Mouse (Mus musculus) 3134 (cell line): ENCODE measurements around the gene Ankrd28.
"Not testable (repeated sequence)": the region's sequence is repeated elsewhere in the genome, so short reads cannot be mapped to it uniquely, and the experiment has no call there.

Experiments
- DNase-seq: peaks from one replicate; pipeline ENCODE4 v3.0.0-alpha.2; 2011; ENCODE audit warnings: low spot score; ENCODE audit not compliant: insufficient read length; ENCODE audit errors: extremely low read depth

Gene Ankrd28

DNA sequence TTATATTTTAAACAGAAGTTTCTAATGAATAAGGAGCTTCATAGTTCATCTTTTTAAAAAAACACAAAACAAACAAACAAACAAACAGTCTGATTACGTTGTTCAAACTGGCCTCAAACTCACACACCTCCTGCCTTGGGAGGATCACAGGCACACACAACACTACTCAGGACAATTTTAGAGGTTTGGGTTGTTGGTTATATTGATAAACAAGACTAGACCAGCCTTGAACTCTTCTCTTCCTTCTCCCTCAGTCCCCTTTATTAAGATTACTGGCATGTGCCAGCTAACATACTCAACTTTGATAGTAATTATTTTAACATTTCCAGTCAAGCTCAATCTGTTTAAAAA, 35.7 kb downstream of the Ankrd28 start:
- DNase-seq: no peak

DNA sequence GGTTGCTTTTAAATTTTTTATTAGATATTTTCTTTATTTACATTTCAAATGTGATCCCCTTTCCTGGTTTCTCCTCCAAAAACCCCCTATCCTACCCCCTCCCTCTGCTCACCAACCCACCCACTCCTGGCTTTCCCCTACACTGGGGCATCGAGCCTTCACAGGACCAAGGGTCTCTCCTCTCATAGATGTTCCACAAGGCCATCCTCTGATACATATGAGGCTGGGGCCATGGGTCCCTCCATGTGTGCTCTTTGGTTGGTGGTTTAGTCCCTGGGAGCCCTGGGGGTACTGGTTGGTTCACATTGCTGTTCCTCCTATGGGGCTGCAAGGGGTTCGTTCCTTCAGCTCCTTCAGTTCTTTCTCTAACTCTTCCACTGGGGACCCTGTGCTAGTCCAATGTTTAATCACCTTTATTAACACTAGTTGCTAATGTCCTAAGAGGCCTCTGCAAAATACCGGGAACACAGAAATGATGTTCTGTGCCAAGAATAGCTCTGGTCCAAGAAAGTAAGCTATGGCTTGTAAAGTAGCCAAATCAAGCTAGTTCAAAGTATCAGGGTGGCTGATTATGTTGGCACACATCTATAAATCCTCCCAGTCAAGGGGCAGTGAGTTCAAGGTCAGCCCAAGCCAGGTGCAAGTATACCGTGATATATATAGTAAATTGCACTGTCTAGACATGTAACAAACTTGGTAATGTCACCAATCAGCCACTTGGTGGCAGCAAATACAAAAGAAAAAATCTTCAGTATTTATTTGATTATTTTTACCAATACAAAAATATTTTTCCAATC, 36.3 kb downstream of the Ankrd28 start:
- DNase-seq: no peak

DNA sequence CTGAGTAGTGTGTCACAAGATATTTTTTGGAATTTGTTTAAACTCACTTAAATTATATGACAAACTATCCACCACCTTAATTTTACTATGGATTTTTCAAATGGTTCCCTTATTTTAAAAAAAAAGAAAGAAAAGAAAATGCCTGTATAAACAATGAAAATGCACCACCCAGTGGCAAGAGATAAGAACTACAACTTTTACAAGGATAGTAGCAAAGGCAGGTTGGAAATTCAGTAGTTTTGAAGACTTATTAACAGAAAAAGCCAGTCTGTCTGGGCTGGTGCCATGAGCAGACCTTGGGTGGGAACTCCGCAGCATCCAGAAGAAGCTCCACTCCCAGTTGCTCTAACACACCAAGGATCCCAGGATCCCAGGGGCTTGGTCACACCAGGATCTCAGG, 39.7 kb downstream of the Ankrd28 start:
- DNase-seq: no peak

DNA sequence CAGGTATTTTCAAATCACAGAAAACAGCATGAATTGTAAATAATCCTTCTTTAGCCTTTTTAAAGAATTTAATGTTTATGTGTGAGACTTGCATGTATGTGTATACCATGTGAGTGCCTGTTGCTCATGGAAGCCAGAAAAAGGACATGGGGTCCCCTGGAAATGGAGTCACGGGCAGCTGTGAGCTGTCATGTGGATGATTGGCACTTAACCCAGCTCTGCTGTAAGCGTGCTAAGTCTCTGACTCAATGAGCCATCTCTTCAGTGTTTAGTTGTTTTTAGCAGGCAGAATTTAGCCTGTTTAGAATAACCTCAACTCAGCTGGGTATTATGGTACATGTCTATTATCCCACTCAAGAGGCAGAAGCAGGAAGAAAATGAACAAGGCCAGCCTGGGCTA, 43.5 kb downstream of the Ankrd28 start:
- DNase-seq: no peak

DNA sequence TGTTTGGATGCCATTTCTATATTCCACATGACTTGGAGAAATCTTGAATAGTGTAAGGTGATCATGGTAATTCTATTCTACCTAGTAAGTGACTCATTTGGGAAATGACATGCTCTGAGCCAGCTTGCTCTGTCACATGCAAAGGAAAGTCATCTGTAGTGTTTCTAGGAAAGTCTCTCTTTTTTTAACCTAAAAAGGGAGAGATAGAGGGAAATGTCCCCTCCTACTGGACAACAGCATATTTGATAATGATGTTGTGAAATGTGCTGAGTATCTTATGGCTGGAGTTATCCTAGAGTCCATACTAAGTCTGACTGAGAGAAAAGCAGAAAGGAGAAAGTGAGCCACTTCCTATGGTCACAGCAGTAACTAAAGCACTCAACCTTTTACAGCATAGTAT, 44.8 kb downstream of the Ankrd28 start:
- DNase-seq: no peak

DNA sequence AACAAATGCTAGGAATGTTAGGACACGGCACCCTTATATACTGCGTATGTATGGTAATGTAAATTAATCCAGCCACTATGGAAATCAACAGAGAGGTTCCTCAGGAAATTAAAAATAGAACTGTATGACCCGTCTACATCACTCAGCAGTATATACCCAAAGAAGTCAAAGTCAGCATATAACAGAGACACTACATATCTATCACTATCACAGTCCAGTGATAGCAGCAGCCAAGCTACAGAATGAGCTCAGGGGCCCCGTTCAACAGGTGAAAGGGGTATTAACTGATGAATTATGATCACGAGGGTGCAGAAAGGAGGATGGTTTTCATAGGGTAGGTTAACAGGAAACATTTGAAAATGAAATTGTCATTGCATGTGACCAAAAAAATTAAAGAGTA, 45.5 kb downstream of the Ankrd28 start:
- no peak for DNase-seq

DNA sequence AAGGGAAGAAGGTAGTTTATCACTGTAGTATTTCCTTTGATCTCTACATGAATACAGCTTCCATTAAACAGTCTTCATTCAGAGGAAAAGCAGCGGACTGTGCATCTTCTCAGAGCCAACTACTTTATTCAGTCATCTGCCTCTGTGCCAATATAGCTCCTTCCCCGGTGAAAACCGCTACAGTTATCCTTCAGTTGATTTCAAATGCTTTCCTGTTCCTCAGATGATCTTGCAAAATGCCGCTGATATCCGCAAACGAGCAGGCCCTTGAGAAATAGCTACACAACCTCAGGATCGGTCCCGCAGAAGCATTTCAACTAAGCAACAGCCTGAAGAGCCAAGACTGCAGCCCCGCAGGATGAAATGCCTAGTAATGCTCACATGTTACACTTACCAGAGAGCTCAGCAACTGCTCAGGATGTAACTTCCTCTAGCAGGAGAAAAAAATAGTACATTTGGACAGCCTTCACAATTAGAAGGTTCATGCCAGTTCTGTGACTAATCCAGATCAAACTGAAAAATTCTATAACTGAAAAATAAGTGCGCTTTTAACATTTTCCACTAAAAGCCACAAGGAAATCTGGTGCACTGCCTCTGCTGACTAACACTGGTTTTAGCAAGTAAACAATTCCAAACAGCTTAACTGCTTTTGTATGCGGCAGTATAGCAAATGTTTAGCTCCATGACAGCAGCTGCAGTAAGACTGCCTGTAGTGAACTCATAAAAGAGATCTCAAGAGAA, 49.0 kb downstream of the Ankrd28 start:
- DNase-seq: peak; percentile 62

DNA sequence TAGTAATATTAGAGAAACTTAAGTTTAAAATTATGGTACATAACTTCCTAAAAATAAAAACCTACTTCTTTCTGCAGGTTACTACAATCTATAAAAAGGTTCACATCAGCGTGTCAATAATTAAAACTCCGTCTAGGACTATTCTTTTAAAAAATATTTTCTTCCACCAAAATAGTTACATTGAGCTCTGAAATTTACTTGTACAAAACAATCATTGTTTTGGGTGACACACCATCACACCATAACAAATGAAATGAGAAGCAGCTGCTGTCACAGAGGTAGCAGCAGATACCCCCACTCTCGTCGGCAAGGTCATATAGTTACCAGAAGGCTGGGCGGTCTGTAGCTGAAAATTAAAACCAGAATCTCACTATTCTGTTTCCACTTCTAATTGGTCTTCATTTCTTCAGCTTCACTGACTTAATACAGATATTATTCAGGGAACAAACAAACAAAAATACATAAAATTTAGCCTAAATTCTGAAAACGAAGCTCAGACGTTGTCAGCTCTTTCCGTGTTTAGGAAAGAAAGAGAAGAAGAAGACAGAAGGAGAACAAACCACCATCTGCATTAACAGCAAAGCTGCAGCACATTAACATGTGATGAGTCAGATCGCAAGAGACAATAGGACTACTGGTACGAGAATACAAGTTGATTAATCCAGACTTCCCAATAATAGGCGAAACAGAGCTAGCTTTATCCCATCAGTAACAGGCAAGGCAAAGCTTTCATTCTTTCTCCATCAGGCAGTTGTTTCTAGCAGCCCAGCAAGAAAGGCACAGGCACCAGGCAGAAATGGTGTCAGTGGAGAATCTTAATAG, 49.8 kb downstream of the Ankrd28 start:
- no peak for DNase-seq

DNA sequence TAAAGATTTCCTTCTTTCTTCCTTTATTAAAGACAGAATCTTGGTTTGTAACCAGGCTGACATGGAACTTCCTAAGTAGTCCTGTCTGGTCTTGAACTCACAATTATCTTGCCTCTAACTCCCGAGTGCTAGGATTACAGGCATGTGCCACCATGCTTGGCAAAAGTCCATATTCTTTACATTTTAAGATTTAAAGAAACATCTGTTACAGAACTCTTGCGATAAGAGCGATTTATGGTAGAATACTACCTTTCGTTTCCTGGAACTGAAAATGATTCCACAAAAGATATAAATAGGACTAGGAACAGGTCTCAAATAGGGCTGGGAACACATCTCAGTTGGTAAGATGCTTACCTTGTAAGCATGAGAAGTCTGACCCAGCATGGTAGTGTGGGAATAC, 56.9 kb downstream of the Ankrd28 start:
- no peak for DNase-seq

DNA sequence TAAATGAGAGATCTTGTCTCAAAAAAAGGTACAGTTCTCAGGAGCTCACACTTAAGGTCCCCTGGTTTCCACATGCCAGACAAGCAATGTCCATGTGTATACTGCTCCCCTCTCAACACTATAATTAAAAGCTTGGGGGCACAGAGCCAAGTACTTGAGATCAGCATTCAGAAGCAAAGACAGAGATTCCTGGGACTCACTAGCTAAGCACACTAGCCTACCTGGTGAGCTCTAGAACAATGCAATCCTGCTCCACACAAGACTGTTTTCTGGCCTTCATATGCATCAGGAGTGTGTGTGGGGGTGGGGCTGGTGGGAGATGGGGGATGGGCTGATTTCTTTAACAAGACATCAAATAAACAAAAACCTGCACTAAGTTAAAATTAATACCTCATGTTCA, 58.2 kb downstream of the Ankrd28 start:
- no peak for DNase-seq

DNA sequence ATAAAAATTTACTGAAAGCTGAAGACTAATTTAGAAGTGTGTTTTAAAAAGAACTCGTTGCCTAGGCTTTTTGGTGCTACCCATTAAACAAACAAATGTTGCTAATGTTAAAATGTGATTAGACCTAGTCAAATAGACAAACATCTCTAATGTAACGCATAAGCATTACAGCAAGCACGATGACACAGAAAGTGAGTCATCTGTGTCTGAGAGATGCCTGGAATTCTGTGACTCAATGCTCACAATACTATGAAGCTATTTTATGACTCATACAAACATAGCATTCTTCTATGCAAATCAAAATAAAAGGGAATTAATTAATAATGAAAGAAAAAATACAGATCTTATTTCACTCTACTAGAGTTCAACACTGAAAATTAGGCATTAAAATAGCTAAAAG, 61.9 kb downstream of the Ankrd28 start:
- peak; percentile 47 for DNase-seq

DNA sequence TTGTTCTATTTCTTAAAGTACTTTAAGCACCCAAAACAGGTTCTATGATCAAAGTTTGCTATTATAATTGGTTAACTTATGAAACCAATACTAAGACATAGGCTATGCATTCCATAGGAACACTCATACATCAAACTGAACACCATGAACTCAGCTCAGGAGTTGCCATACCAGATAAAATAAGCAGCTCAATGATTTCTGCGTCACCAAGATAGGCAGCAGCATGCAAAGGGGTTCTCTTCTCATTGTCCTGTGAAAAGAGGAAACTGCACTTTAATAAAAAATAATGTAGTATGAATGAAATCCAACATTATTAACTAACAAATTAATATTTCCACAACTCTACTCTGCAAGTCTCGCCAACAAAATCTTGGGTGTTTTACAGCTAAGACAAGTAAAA, 66.4 kb downstream of the Ankrd28 start:
- no peak for DNase-seq

DNA sequence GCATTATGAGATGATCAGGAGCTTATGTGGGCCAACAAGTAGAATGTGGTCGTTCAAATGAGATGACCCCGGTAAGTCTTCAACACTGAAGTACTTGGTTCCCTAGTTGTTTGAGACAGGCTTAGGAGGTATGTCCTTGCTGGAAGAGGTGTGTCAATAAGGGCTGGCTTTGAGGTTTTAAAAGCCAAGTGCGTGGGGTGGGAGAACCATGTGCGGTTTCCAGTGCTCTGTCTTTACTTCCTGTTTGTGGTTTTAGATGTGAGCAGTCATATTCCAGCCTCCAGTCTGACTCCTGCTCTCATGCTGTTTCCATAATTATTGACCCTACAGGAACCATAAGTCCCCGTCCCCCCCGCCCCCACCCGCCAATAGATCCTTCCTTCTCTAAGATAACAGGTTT, 68.7 kb downstream of the Ankrd28 start:
- DNase-seq: no peak

DNA sequence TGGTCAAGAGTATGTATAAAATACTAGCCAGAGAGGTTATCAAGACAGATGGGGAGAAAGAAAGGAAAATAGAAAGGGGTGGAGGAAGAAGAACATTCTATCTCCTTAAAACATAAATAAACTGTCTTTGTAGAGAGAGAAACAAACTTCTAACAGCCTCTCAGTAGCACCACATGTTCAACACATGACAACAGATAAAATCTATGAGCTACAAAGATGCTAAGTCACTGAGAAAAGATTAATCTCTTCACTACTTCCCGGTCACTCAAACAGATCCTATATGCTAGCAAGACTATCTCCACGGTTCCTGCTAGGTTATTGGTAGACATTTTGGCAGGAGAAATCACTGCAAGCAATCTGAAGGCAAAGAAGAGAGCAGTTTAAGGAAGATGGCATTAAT, 71.3 kb downstream of the Ankrd28 start:
- no peak for DNase-seq

DNA sequence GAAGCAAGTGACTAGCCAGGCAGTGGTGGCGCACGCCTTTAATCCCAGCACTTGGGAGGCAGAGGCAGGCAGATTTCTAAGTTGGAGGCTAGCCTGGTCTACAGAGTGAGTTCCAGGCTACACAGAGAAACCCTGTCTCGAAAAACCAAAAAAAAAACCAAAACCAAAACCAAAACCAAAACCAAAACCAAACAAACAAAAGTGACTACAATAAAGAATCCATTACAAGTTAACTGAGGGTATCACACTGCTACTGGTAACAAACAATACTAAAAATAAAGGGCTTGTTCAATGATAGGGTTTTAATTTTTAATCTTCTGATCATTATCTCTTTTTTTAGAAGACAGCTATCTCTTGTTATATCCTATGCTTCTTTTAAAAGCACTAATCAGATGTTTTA, 72.0 kb downstream of the Ankrd28 start:
- not testable (repeated sequence) for DNase-seq

DNA sequence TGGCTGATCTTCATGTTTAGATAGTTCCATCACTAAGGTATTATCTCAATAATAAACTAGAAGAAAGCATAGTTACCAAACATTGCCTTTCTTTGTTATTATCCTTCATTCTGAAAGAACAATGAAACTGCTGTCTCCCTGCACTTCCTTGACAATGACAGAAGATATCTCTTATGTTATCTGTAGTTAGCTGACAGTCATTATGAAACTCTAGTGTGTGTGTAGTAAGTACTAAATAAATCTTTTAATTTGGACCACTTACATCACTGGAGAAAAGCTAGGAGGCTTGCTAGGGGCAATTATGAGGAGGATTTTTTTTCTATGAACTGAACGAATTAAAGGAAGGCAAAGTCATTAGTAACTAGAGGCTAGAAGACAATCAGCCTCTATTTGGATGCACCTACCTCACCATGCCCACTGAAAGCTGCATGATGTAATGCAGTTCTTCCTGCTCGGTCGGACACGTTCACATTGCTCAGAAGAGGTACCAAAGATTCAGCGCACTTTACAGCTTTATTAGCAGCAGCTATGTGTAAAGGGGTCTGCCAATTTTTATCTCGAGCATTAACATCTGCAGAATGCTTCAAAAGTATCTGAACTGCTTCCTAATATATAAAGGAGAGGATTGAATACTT, 82.1 kb downstream of the Ankrd28 start:
- DNase-seq: no peak

DNA sequence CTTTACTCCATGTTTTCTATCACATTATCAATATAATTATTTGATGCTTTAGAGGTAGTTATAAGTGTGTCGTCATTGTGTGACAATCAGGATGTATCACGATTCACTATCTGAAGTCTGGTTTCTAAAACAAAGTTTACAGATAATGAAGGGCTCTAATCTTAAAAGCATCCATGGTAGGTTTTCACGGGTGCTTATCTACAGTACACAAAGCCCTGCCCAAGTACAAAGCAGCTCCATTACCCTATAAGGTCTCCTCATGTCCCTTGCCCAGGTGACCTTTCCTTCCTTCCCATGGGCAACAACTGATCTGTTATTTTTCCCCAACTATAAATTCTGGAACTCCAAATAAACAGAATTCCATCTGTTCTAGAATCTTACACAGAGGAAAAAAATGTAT, 87.9 kb downstream of the Ankrd28 start:
- DNase-seq: no peak

DNA sequence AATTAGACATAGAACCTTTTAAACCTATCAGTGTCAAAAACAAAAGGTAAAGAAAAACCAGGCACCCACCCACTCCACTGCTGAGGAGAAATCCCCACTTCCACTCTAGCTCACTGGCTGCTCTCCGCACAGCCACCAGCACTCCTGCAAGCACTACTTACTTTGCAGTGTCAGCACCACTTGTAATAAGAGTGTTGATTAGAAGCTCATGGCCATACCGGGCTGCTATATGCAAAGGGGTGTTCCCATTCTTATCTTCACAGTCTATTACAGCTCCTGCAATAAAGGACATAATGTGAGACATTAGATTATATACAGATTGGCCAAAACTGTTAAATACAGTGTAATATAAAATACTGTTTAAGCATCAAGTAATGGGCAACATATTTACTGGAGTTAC, 95.6 kb downstream of the Ankrd28 start:
- no peak for DNase-seq

DNA sequence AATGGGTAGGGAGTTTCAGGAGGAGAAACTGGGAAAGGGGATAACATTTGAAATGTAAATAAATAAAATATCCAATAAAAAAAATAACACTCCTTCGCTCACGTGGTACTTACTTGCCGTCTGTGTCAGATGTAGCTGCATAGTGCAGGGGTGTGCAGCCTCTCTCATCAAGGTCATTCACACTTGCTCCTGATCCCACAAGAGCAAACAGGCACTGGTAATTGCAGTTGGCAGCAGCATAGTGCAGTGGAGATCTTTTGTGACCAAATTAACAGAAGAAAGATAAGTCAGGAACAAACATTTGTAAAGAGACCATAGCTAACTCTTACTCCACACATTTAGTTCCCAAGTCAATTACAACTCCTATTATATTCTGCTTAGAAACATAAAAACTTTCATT, 102.9 kb downstream of the Ankrd28 start:
- no peak for DNase-seq

DNA sequence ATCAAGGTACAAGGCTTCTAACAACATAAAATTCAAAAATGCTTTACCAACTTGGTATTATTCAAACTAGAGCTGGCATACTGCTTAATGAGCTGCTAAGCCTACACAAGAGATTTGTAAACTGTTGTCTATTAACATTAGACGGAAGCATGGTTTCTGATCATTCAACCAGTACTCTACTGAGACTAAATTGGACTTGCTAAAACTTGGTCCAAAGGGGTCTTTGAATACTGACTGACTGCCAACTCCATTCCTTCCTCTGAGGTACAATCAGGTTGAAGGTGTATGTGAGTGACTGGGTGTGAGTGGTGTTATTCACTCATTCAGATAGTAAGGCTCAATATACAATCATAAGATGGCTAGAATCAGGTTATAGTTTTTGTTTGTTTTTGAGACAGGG, 107.7 kb downstream of the Ankrd28 start:
- no peak for DNase-seq

DNA sequence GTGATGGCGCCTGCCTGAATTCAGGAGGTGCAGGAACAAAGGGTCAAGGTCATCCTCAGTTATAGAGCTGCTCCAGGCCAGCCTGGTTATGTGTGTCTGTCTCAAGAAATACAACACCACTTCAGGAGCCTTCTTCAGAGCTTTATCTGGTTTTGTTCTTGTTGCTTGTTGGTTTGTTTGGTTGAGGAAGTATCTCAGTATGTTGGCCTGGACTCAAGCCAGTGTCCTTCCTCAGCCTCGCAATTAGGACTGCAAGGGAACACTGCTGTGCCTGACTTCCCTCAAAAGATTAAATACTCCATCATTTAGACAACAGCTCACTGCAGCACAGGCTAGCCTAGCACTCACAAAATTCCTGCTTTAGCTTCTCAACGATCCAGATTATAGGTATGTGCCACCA, 109.2 kb downstream of the Ankrd28 start:
- no peak for DNase-seq
